Mouse (Mus musculus): ENCODE measurements at regions not wholly inside any gene's neighbourhood (a gene's known extent, or its start where the extent isn't known, plus 50 kb on each side); places are given as distances from the start of the nearest gene placed in this dataset.
"Not testable (repeated sequence)": the region's sequence is repeated elsewhere in the genome, so short reads cannot be mapped to it uniquely, and the experiment has no call there.

DNA sequence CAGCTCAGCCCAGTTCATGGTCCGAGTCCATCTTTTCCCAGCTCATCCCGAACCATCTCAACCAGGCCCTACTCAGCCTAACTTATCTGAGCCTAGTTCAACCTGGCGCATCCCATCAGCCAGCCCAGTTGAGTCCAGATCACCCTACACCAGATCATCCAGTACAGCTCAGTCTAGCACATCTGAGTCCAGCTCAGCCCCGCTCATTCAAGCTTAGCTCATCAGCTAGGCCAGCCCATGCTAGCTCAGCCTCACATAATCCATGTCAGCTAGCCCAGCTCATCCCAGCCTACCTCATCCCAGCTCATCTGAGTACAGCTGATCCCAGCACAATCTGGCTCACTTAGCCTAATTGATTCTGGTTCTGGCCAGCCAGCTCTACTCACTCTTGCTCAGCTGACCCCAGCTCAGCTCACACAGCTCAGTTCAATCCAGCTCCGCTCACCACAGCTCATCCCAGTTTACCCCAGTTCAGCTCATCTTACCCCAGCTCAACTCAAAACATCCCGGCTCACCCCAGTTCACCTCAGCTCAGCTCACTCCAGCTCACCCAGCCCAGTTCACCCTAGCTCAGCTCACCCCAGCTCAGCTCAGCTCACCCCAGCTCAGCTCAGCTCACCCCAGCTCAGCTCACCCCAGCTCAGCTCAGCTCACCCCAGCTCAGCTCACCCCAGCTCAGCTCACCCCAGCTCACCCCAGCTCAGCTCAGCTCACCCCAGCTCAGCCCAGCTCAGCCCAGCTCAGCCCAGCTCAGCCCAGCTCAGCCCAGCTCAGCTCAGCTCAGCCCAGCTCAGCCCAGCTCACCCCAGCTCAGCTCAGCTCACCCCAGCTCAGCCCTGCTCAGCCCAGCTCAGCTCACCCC, 65.3 kb upstream of the Adam6b start:
- no peak for ATAC-seq

GRCm38 (mm10) chr12:113424598-113425208, 64.6 kb upstream of the Adam6b start:
- ATAC-seq = not testable (repeated sequence)

- no peak for ATAC-seq
Measured at GRCm38 (mm10) chr12:113425209-113426070, 63.9 kb upstream of the Adam6b start.

DNA sequence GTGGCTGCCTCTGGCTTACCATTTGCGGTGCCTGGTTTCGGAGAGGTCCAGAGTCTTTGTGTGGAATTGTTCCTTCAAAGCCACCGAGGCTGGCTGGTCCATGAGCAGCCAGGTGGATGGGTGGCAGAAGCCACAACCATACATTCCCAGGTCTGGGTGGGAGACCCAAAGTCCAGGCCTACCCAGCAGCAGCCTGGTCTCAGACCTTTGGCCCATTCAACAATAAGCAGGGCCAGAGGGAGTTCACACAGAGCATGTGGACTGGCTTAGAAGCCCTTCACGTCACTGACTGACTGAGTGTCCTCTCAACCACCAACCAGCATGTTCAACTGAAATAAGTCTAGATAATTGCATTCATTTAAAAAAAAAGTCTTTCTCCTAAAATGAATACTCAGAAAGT, 62.7 kb upstream of the Adam6b start:
- peak; percentile 18 for ATAC-seq

- ATAC-seq = peak; percentile 70
Measured at GRCm38 (mm10) chr12:113427339-113427738, 62.0 kb upstream of the Adam6b start.

DNA sequence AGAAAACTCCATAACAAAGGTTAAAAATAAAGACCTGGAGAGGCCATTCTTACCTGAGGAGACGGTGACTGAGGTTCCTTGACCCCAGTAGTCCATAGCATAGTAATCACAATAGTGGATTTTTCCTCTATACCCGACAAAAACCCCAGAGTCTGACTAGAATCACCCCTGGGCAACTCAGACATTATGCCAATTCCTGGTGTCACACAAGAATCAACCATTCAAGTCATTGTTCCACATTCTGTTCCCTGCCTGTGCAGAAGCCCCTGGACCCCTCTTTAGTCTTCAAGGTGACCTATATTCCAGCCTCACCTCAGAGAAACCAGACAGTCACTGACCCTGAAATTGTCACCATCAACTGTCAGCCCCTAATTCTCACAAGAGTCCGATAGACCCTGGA, 60.9 kb upstream of the Adam6b start:
- no peak for ATAC-seq

- ATAC-seq = no peak
Measured at GRCm38 (mm10) chr12:113428901-113429300, 60.4 kb upstream of the Adam6b start.

DNA sequence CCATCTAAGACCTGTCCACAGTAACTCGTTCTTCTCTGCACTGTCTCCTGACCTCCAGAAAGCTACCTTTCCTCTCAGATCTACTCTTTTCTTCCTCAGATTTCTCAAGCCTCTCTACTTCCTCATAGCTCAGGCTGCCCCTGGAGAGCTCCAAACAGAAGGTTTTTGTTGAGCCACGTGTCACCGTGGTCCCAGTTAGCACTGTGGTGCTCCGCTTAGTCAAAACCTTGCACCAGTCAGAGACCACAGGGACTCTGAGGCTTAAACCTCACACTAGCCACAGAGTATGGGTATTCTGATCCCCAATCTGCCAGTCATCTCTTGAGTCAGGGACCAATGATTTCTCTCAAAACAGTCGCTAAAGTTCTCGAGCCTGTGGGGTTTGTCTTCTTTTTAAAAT, 59.0 kb upstream of the Adam6b start:
- ATAC-seq = peak; percentile 26

Data from CD4-positive, CD25-positive, alpha-beta regulatory T cell, adult 4 months (primary cell).